Mouse (Mus musculus) brain, embryonic 14.5 days (tissue): Measurements from ENCODE around the gene Zfp704.

ENCODE experiments used
- CTCF ChIP-seq: fragments of 200-500 bp; IDR thresholded peaks from 2 replicates; pipeline ENCODE4 v1.5.1; 2012; ENCODE audit warnings: inconsistent platforms, mild to moderate bottlenecking, moderate library complexity, borderline replicate concordance; ENCODE audit not compliant: insufficient read depth, insufficient read length; ENCODE audit errors: extremely low read depth
- POLR2A ChIP-seq: fragments of 200-500 bp; IDR thresholded peaks from 2 replicates; pipeline ENCODE4 v1.6.1; 2012; ENCODE audit warnings: mild to moderate bottlenecking, inconsistent platforms, borderline replicate concordance; ENCODE audit not compliant: poor library complexity, insufficient read depth, insufficient read length, severe bottlenecking; ENCODE audit errors: extremely low read depth

DNA sequence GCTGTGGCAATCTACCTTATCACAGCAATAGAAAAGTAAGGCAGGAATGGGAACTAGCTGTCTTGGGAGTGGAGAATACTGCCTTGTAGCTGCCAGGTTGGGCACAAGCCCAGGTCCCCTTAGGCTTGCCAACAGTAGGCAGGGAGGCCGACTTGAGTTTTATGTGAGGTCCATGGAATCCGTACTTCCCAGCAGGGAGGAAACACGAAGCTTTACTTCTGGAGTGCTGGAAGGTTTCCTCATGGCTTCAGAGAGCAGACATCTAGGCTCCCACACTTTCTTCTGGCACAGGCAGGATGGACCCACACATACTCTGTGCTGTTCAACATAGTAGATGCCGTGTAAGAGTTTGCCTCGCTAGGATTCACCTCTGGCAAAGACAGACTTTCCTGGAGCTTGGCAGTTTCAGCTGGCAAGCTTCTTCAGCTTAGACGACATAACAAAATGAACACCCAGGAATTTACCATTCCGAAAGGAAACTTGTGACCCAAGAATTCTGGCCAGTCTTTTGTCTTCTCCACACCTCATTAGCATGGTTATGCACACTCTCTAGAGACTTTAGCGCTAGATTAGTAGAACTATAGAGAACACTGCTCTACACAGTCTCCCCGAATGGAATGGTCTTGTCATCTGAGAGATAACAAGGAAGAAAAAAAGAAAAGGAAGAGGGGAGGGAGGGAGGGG is 79.6 kb downstream of the Zfp704 start:
- TF ChIP-seq CTCF = no peak
- TF ChIP-seq POLR2A = no peak
